Mouse (Mus musculus): ENCODE measurements at regions not wholly inside any gene's neighbourhood (a gene's known extent, or its start where the extent isn't known, plus 50 kb on each side); places are given as distances from the start of the nearest gene placed in this dataset.

GRCm38 (mm10) chr17:45941890-45942375, 90.2 kb downstream of the Vegfa start:
- TF ChIP-seq POLR2A (IDR thresholded peaks at IDR 0.05; ENCODE audit: insufficient read depth, low read depth, low read length) (no peak), CTCF (IDR thresholded peaks at IDR 0.05) (no peak)
